Mouse (Mus musculus): ENCODE data around the gene Osbpl3. TPM values are rescaled to one million over a fixed set of nuclear protein-coding genes. Genes with fewer than 3 reads are reported as not detected.

Gene Osbpl3
- polyA plus RNA-seq, 1 experiment from 2014 or later = 4.5 TPM

DNA sequence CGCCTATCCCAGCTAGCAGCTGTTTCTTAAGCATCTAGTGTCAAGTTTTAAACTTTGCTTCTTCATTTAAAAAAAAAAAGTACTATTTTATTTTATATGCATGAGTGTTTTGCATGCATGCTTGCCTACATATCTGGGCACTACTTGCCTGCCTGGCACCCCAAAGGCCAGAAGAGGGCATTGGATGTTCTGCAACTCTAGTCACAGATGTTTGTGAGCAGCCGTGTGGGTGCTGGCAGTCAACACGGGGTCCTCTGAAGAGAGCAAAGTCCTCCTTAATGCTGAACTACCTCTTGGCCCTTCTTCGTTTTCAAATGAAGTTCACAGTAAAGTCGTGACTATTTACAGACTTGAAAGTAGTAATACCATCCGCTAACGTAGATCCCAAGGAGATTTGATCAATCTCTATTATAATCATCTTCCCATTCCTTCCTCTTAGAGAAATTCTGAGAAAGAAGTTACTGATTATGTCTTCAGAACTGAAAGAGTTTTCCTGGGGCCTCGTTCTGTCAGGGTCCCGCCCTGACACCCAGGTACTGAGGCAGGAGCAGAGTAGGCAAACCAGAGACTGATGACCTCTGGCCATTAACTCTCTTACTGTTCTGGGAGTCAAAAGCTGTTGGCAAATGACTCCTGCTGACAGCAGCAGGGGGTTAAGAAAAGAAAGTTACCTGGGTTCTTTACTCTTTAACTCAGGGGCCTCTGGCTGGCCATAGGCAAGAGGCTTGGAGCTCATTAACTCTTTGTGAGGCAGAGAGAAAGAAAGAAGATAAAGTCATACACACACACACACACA is 8.9 kb upstream of the Osbpl3 start:
- 86% methylated on average over 9 of the region's 9 CpGs for WGBS
- no peak for ATAC-seq
- H3K36me3 ChIP-seq (ENCODE audit: poor library complexity, severe bottlenecking) = no peaks in the 10 kb centered on the region

GRCm38 (mm10) chr6:50462026-50462425 is 6.0 kb upstream of the Osbpl3 start:
- Histone ChIP-seq H3K27ac (no peak overlapping the region), H3K9ac (no peak overlapping the region), H3K4me2 (no peak overlapping the region), H3K9me3 (replicated peaks) (no peaks in the 10 kb centered on the region), H3K4me1 (no peaks in the 10 kb centered on the region), H3K36me3 (ENCODE audit: poor library complexity, severe bottlenecking) (no peaks in the 10 kb centered on the region), H3K4me3 (no peak overlapping the region), H3K27me3 (0 out of 2 replicates have a peak, but pooled peaks cover 2% of the 10 kb centered on the region)
- no peak for ATAC-seq
- WGBS = 88% methylated on average over 4 of the region's 4 CpGs

More for the DNA sequence above, 8.9 kb upstream of the Osbpl3 start:
- H3K27me3 ChIP-seq = no peaks in the 10 kb centered on the region
- H3K27ac ChIP-seq = no peak overlapping the region
- no peak overlapping the region for H3K4me3 ChIP-seq
- no peaks in the 10 kb centered on the region for H3K9me3 ChIP-seq (replicated peaks)
- no peak overlapping the region for H3K9ac ChIP-seq
- H3K4me2 ChIP-seq = no peak overlapping the region
- H3K4me1 ChIP-seq = no peaks in the 10 kb centered on the region; the same call in 1 of the 2 replicates

- H3K9ac ChIP-seq = no peak overlapping the region
- H3K27me3 ChIP-seq = 0 out of 2 replicates have a peak, but pooled peaks cover 2% of the 10 kb centered on the region
- H3K4me1 ChIP-seq = no peaks in the 10 kb centered on the region; the same call in 1 of the 2 replicates
- no peak overlapping the region for H3K4me3 ChIP-seq
- no peak for ATAC-seq
- no peaks in the 10 kb centered on the region for H3K36me3 ChIP-seq (ENCODE audit: poor library complexity, severe bottlenecking)
- H3K27ac ChIP-seq = no peak overlapping the region
- H3K4me2 ChIP-seq = no peak overlapping the region
- WGBS = 92% methylated on average over 3 of the region's 3 CpGs
- H3K9me3 ChIP-seq (replicated peaks) = no peaks in the 10 kb centered on the region
These were observed 5.6 kb upstream of the Osbpl3 start for GRCm38 (mm10) chr6:50461585-50461984.

- no peak overlapping the region for H3K27ac ChIP-seq
- ATAC-seq = no peak
- WGBS = 86% methylated on average over 5 of the region's 5 CpGs
These were observed 4.6 kb upstream of the Osbpl3 start for GRCm38 (mm10) chr6:50460646-50461045.

GRCm38 (mm10) chr6:50460246-50460645 is 4.2 kb upstream of the Osbpl3 start:
- Histone ChIP-seq H3K9ac (no peak overlapping the region), H3K4me3 (no peak overlapping the region), H3K27me3 (0 out of 2 replicates have a peak, but pooled peaks cover 2% of the 10 kb centered on the region), H3K4me2 (no peak overlapping the region), H3K4me1 (peaks cover under 1% of the 10 kb centered on the region), H3K27ac (no peak overlapping the region), H3K36me3 (ENCODE audit: poor library complexity, severe bottlenecking) (no peaks in the 10 kb centered on the region), H3K9me3 (replicated peaks) (no peaks in the 10 kb centered on the region)
- ATAC-seq = no peak

More at GRCm38 (mm10) chr6:50460646-50461045, 4.6 kb upstream of the Osbpl3 start:
- no peak overlapping the region for H3K9ac ChIP-seq
- H3K36me3 ChIP-seq (ENCODE audit: poor library complexity, severe bottlenecking) = no peaks in the 10 kb centered on the region
- H3K4me3 ChIP-seq = no peak overlapping the region
- H3K9me3 ChIP-seq (replicated peaks) = no peaks in the 10 kb centered on the region
- 0 out of 2 replicates have a peak, but pooled peaks cover 2% of the 10 kb centered on the region for H3K27me3 ChIP-seq
- H3K4me1 ChIP-seq = no peaks in the 10 kb centered on the region; the same call in 1 of the 2 replicates
- H3K4me2 ChIP-seq = no peak overlapping the region

- Histone ChIP-seq H3K4me3 (no peak overlapping the region), H3K4me1 (peaks cover 8% of the 10 kb centered on the region), H3K27me3 (0 out of 2 replicates have a peak, but pooled peaks cover 2% of the 10 kb centered on the region), H3K9me3 (replicated peaks) (no peaks in the 10 kb centered on the region), H3K36me3 (ENCODE audit: poor library complexity, severe bottlenecking) (no peaks in the 10 kb centered on the region), H3K27ac (no peak overlapping the region), H3K9ac (no peak overlapping the region), H3K4me2 (no peak overlapping the region)
- WGBS = 79% methylated on average over 5 of the region's 5 CpGs
- no peak for ATAC-seq
These were observed 3.3 kb upstream of the Osbpl3 start for GRCm38 (mm10) chr6:50459271-50459670.

DNA sequence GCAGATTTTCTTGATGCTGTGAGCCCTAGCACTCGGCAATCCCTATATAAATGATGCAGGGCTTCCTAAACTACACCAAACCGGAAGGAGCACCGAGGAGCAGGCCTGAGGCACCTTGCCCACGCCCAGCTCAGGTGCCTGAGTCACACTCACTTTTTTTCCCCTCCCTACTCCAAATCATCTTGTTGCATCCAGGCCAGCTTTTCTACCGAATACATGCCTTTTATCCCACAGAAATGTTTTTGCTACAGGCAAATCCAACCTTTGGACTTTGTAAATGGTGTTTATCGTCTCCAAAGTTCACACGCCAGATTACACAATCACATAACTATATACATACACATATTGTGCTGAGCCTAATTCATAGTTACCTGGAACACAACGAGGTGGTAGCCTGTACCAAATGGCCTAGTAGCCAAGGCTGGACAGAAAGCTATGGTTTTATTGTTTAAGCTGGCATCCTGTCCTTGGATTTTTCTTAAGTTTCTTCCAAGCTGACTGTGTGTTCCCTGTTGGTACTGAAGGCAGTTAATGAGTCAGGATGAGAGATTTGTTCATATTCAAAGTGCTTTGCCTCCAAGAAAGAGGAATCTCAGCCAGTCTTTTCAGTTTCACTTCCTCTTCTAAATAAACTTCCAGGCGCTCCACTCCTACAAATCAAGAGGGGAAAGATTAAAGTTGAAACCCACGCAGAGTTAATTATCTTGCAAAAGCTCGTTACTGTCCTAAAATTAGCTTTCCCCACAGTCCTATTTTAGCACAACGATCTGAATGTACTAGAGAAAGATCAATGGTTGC is 1.7 kb upstream of the Osbpl3 start:
- H3K36me3 ChIP-seq (ENCODE audit: poor library complexity, severe bottlenecking) = no peaks in the 10 kb centered on the region
- ATAC-seq = no peak
- 77% methylated on average over 12 of the region's 12 CpGs for WGBS
- H3K27ac ChIP-seq = no peak overlapping the region
- no peak overlapping the region for H3K4me3 ChIP-seq
- no peak overlapping the region for H3K4me2 ChIP-seq
- peaks cover 12% of the 10 kb centered on the region for H3K27me3 ChIP-seq
- H3K9me3 ChIP-seq (replicated peaks) = no peaks in the 10 kb centered on the region
- H3K4me1 ChIP-seq = peaks cover 8% of the 10 kb centered on the region
- no peak overlapping the region for H3K9ac ChIP-seq

DNA sequence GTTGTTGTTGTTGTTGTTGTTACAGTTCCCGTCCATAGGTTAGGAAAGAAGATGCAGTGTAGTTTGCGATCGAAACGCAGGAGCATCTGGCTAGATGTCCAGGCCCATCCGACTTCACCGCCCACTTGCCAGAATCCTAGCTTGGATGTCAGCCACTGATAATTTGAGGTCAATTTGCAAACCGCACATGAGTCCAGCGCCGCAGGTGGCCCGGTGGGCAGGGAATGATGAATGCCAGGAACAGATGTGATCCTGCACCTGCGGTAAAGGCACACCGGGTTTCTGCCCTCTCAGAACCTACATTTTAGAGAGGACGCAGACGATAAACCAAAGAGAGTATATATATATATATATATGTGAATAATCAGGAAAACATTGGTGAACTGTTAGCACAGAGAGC is 705 bp upstream of the Osbpl3 start:
- 67% methylated on average over 14 of the region's 14 CpGs for WGBS
- H3K4me3 ChIP-seq = peak overlapping the region; percentile 60

DNA sequence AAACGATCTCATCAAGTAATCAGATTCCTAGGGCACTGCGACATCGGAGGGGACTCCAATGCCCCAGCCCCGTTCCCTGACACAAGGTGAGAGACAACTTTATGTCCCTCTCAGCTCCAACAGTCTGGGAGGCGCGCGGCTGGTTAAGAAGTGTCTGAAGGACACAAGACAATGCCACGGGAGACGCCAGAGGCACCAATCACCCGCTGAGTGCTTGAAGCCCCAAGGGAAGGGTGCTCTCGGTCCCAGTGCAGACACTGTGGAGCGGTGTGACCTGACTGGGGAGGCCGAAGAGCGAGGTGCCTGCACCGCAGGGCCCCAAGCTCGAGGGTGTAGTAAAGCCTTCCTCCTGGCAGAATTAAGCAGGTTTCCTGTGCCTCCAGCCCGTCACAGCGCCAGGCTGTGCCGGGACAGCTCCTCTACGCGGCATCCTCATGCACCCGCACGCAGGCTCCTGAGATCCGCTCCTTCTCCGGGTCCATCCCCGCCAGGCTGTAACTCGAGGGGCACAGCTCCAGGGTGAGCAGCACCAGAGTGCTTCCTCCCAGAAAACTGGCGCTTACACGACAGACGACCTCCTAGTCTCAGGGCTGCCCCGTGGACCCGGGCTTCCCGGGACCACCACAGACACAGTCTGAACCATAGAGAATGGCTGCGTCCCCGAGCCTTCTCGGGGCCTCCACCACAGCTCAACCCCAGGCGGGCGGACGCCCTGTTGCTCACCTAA is 736 bp downstream of the Osbpl3 start:
- peak overlapping the region; percentile 78 for H3K9ac ChIP-seq
- peaks cover 8% of the 10 kb centered on the region for H3K4me1 ChIP-seq
- H3K27ac ChIP-seq = peak overlapping the region; percentile 74
- H3K9me3 ChIP-seq (replicated peaks) = no peaks in the 10 kb centered on the region
- peak; percentile 63 for ATAC-seq
- H3K4me3 ChIP-seq = peak overlapping the region; percentile 60
- under 1% methylated on average over 39 of the region's 39 CpGs for WGBS
- peak overlapping the region; percentile 94 for H3K4me2 ChIP-seq
- peaks cover 19% of the 10 kb centered on the region for H3K27me3 ChIP-seq
- H3K36me3 ChIP-seq (ENCODE audit: poor library complexity, severe bottlenecking) = no peaks in the 10 kb centered on the region

More for the DNA sequence above, 705 bp upstream of the Osbpl3 start:
- Histone ChIP-seq H3K27me3 (peaks cover 19% of the 10 kb centered on the region), H3K36me3 (ENCODE audit: poor library complexity, severe bottlenecking) (no peaks in the 10 kb centered on the region), H3K9me3 (replicated peaks) (no peaks in the 10 kb centered on the region), H3K9ac (no peak overlapping the region), H3K4me2 (peak overlapping the region; percentile 94), H3K4me1 (peaks cover 8% of the 10 kb centered on the region), H3K27ac (no peak overlapping the region)
- no peak for ATAC-seq

- H3K4me1 ChIP-seq = peaks cover 8% of the 10 kb centered on the region
- H3K27me3 ChIP-seq = peaks cover 19% of the 10 kb centered on the region
- H3K36me3 ChIP-seq (ENCODE audit: poor library complexity, severe bottlenecking) = no peaks in the 10 kb centered on the region
- no peak for ATAC-seq
- H3K9me3 ChIP-seq (replicated peaks) = no peaks in the 10 kb centered on the region
- no peak overlapping the region for H3K4me2 ChIP-seq
- H3K9ac ChIP-seq = no peak overlapping the region
- H3K4me3 ChIP-seq = no peak overlapping the region
- 53% methylated on average over 6 of the region's 6 CpGs for WGBS
- H3K27ac ChIP-seq = no peak overlapping the region
These were observed 2.4 kb downstream of the Osbpl3 start for GRCm38 (mm10) chr6:50453651-50454050.

GRCm38 (mm10) chr6:50452220-50452619 is 3.8 kb downstream of the Osbpl3 start:
- Histone ChIP-seq H3K27ac (no peak overlapping the region), H3K9me3 (replicated peaks) (no peaks in the 10 kb centered on the region), H3K4me1 (peaks cover 8% of the 10 kb centered on the region), H3K36me3 (ENCODE audit: poor library complexity, severe bottlenecking) (no peaks in the 10 kb centered on the region), H3K4me2 (no peak overlapping the region), H3K4me3 (no peak overlapping the region), H3K9ac (no peak overlapping the region), H3K27me3 (peaks cover 16% of the 10 kb centered on the region)
- WGBS = 96% methylated on average over 10 of the region's 10 CpGs
- ATAC-seq = no peak

Measured in forebrain, embryonic 13.5 days (tissue).